Comparison of ENCODE assay signal across 11 mouse cellular contexts in genomic region chr4:132039521-132039920, GRCm38 (mm10). TPM values are rescaled to one million over a fixed set of nuclear protein-coding genes. Genes with fewer than 3 reads are reported as not detected.
DNase-seq lines count a peak whose midpoint lies in the region; ATAC-seq and TF ChIP-seq lines count a peak whose summit lies in the region.
"Had no signal": no experiment of that assay in that cellular context is flagged by ENCODE, and none has a peak within 500 bp of the region (broad histone marks: within the 10 kb centered on the region; RNA-seq: fewer than 3 reads in every experiment).

No protein-coding gene starts in this region.

- H3K36me3 ChIP-seq in erythroblast, embryonic 14.5 days (ENCODE audit: control insufficient read depth): peaks cover 98% of the 10 kb centered on the region
- no peaks in the 10 kb centered on the region for H3K36me3 ChIP-seq in limb, embryonic 12.5 days
- H3K36me3 ChIP-seq in limb, embryonic 10.5 days: peaks cover 8% of the 10 kb centered on the region; the same call in 1 of the 2 replicates
- H3K36me3 ChIP-seq in liver, embryonic 13.5 days: peaks cover 34% of the 10 kb centered on the region
- no peaks in the 10 kb centered on the region for H3K36me3 ChIP-seq in stomach, postnatal 0 days (ENCODE audit: control insufficient read depth, insufficient read depth, low read length)
- H3K36me3 ChIP-seq: embryonic facial prominence, embryonic 13.5 days had no signal

- DNase-seq in limb, embryonic 10.5 days (ENCODE audit: low spot score): no peak
- DNase-seq in liver, embryonic 13.5 days: no peak
- DNase-seq in stomach, postnatal 0 days (ENCODE audit: low spot score): no peak
- no peak for DNase-seq in kidney, adult 8-10 months
- DNase-seq in kidney, postnatal 10 days: no peak
- DNase-seq: kidney, adult 11 months had no signal

- H3K27ac ChIP-seq in limb, embryonic 12.5 days: 0 out of 2 replicates have a peak overlapping the region, but pooled peaks have one; percentile 7
- H3K27ac ChIP-seq in limb, embryonic 10.5 days: no peak overlapping the region
- peak overlapping the region; percentile 83 for H3K27ac ChIP-seq in liver, embryonic 13.5 days
- H3K27ac ChIP-seq in stomach, postnatal 0 days (replicated peaks): peak overlapping the region; percentile 41; the same call in 1 of the 2 replicates
- H3K27ac ChIP-seq: embryonic facial prominence, embryonic 13.5 days; midbrain, embryonic 10.5 days had no signal

- 86% methylated on average over 2 of the region's 2 CpGs for WGBS in limb, embryonic 12.5 days
- WGBS in limb, embryonic 10.5 days: 94% methylated on average over 2 of the region's 2 CpGs
- 54% methylated on average over 2 of the region's 2 CpGs for WGBS in liver, embryonic 13.5 days (ENCODE audit: insufficient replicate concordance)
- WGBS in stomach, postnatal 0 days: 60% methylated on average over 2 of the region's 2 CpGs

- TF ChIP-seq EP300 in stomach, postnatal 0 days (optimal IDR thresholded peaks at IDR 0.05): no peak

- H3K4me1 ChIP-seq in erythroblast, embryonic 14.5 days (ENCODE audit: control insufficient read depth): peaks cover 94% of the 10 kb centered on the region
- H3K4me1 ChIP-seq in limb, embryonic 12.5 days (replicated peaks): peaks cover 33% of the 10 kb centered on the region
- H3K4me1 ChIP-seq in limb, embryonic 10.5 days: peaks cover 27% of the 10 kb centered on the region
- H3K4me1 ChIP-seq in liver, embryonic 13.5 days (replicated peaks): peaks cover 91% of the 10 kb centered on the region
- no peaks in the 10 kb centered on the region; the same call in 1 of the 2 replicates for H3K4me1 ChIP-seq in stomach, postnatal 0 days (replicated peaks; ENCODE audit: control insufficient read depth, insufficient read depth)

- no peak for TF ChIP-seq CTCF in stomach, postnatal 0 days (IDR thresholded peaks at IDR 0.05; ENCODE audit: low read depth)

- ATAC-seq in erythroblast, adult 5-6 weeks (replicated peaks; ENCODE audit: low FRiP score, poor library complexity, severe bottlenecking): no peak
- no peak for ATAC-seq in limb, embryonic 12.5 days (ENCODE audit: insufficient number of reproducible peaks, insufficient read depth, low FRiP score, low TSS enrichment, low read depth)
- ATAC-seq in liver, embryonic 13.5 days (ENCODE audit: low read depth): peak; percentile 47
- ATAC-seq in stomach, postnatal 0 days (ENCODE audit: low FRiP score, low TSS enrichment): peak; percentile 77

- H3K9ac ChIP-seq in limb, embryonic 12.5 days (replicated peaks): no peak overlapping the region
- H3K9ac ChIP-seq in liver, embryonic 13.5 days: peak overlapping the region; percentile 36
- no peak overlapping the region for H3K9ac ChIP-seq in stomach, postnatal 0 days (ENCODE audit: low read length)
- H3K9ac ChIP-seq: embryonic facial prominence, embryonic 13.5 days had no signal

- H3K4me2 ChIP-seq in limb, embryonic 12.5 days: no peak overlapping the region
- peak overlapping the region; percentile 50 for H3K4me2 ChIP-seq in liver, embryonic 13.5 days
- H3K4me2 ChIP-seq in stomach, postnatal 0 days (replicated peaks; ENCODE audit: low read depth): no peak overlapping the region
- H3K4me2 ChIP-seq: embryonic facial prominence, embryonic 13.5 days had no signal

- peak overlapping the region; percentile 10 for H3K4me3 ChIP-seq in erythroblast, embryonic 14.5 days (replicated peaks)
- H3K4me3 ChIP-seq in limb, embryonic 12.5 days (replicated peaks): no peak overlapping the region
- H3K4me3 ChIP-seq in limb, embryonic 10.5 days: no peak overlapping the region
- H3K4me3 ChIP-seq in liver, embryonic 13.5 days (replicated peaks): peak overlapping the region; percentile 28; the same call in 1 of the 2 replicates
- H3K4me3 ChIP-seq in stomach, postnatal 0 days (ENCODE audit: low read depth, low read length): no peak overlapping the region
- H3K4me3 ChIP-seq: embryonic facial prominence, embryonic 13.5 days; midbrain, embryonic 10.5 days had no signal

- no peaks in the 10 kb centered on the region for H3K27me3 ChIP-seq in erythroblast, embryonic 14.5 days (ENCODE audit: control insufficient read depth)
- H3K27me3 ChIP-seq in limb, embryonic 12.5 days: no peaks in the 10 kb centered on the region
- no peaks in the 10 kb centered on the region for H3K27me3 ChIP-seq in limb, embryonic 10.5 days (ENCODE audit: low read depth, poor library complexity, severe bottlenecking)
- H3K27me3 ChIP-seq in liver, embryonic 13.5 days: no peaks in the 10 kb centered on the region
- H3K27me3 ChIP-seq in stomach, postnatal 0 days (ENCODE audit: control insufficient read depth, insufficient read depth, low read length): no peaks in the 10 kb centered on the region
- H3K27me3 ChIP-seq: embryonic facial prominence, embryonic 13.5 days had no signal

- no peaks in the 10 kb centered on the region for H3K9me3 ChIP-seq in erythroblast, embryonic 14.5 days (ENCODE audit: control insufficient read depth, low read length)
- no peaks in the 10 kb centered on the region for H3K9me3 ChIP-seq in limb, embryonic 12.5 days
- H3K9me3 ChIP-seq in limb, embryonic 10.5 days (replicated peaks): no peaks in the 10 kb centered on the region
- no peaks in the 10 kb centered on the region for H3K9me3 ChIP-seq in liver, embryonic 13.5 days (replicated peaks)
- no peaks in the 10 kb centered on the region for H3K9me3 ChIP-seq in stomach, postnatal 0 days (ENCODE audit: control insufficient read depth, low read length)
- H3K9me3 ChIP-seq: embryonic facial prominence, embryonic 13.5 days; midbrain, embryonic 10.5 days had no signal

RNA-seq across cellular contexts. Expression of gene Gm10300, which starts 35.0 kb away (rescaled TPM):
- polyA plus RNA-seq in erythroblast, embryonic 14.5 days (2012): 0.05 and 0.06 TPM in 2 replicates
- 2.7 TPM in 1 of 2 replicates, not detected in the other for total RNA-seq in erythroblast, adult 5-6 weeks (2015; ENCODE audit: low replicate concordance)
- 3.7 and 3.9 TPM in 2 replicates for total RNA-seq in erythroblast, adult 5-6 weeks (2017; ENCODE audit: low replicate concordance)
- polyA plus RNA-seq in limb, embryonic 12.5 days (2016; fragmentation: Nextera tagmentation; extraction: Ambion mirVana): 0.23 TPM in 1 of 2 replicates, not detected in the other
- not detected in 2 replicates for polyA plus RNA-seq in limb, embryonic 10.5 days (2016; fragmentation: Nextera tagmentation; extraction: Ambion mirVana)
- 0.39 and 0.63 TPM in 2 replicates for polyA plus RNA-seq in liver, embryonic 13.5 days (2015; fragmentation: Nextera tagmentation; extraction: Ambion mirVana)
- polyA plus RNA-seq in stomach, postnatal 0 days (2015; fragmentation: Nextera tagmentation; extraction: Ambion mirVana): 0.12 TPM in 1 of 2 replicates, not detected in the other
- polyA plus RNA-seq: midbrain, embryonic 10.5 days had no signal

RNA-seq across cellular contexts. Expression of gene Epb41, which starts 35.6 kb away (rescaled TPM):
- polyA plus RNA-seq in erythroblast, embryonic 14.5 days (2012): 120 and 121 TPM in 2 replicates
- total RNA-seq in erythroblast, adult 5-6 weeks (2015; ENCODE audit: low replicate concordance): 1,733 and 1,940 TPM in 2 replicates
- total RNA-seq in erythroblast, adult 5-6 weeks (2017; ENCODE audit: low replicate concordance): 3,282 and 3,570 TPM in 2 replicates
- 118 and 132 TPM in 2 replicates for polyA plus RNA-seq in limb, embryonic 12.5 days (2016; fragmentation: Nextera tagmentation; extraction: Ambion mirVana)
- polyA plus RNA-seq in limb, embryonic 10.5 days (2016; fragmentation: Nextera tagmentation; extraction: Ambion mirVana): 105 and 122 TPM in 2 replicates
- 147 and 193 TPM in 2 replicates for polyA plus RNA-seq in liver, embryonic 13.5 days (2015; fragmentation: Nextera tagmentation; extraction: Ambion mirVana)
- polyA plus RNA-seq in stomach, postnatal 0 days (2015; fragmentation: Nextera tagmentation; extraction: Ambion mirVana): 24.3 and 26.7 TPM in 2 replicates

Comparison
In these comparisons a context has a peak if more than half of its experiments do, and no peak if none do; other contexts are left out.
1. H3K4me3 ChIP-seq: peak in erythroblast, embryonic 14.5 days (single experiment) and liver, embryonic 13.5 days (single experiment); none in limb, embryonic 12.5 days (single experiment), limb, embryonic 10.5 days (single experiment) and stomach, postnatal 0 days (single experiment).
2. ATAC-seq: peak in liver, embryonic 13.5 days (single experiment) and stomach, postnatal 0 days (single experiment); none in erythroblast, adult 5-6 weeks (single experiment) and limb, embryonic 12.5 days (single experiment).